Mouse (Mus musculus) bone marrow, adult 2 months (tissue): ENCODE data around the gene Trim47.

Experiments used
- CTCF ChIP-seq: fragments of 200-500 bp; IDR thresholded peaks from 2 replicates; pipeline ENCODE4 v1.5.1; 2011; ENCODE audit warnings: low read length, control low read depth; ENCODE audit not compliant: control insufficient read depth, insufficient read depth
- POLR2A ChIP-seq: fragments of 200-500 bp; IDR thresholded peaks from 2 replicates; pipeline ENCODE4 v1.6.1; 2011; ENCODE audit warnings: low read depth, mild to moderate bottlenecking, control low read depth, low read length, borderline replicate concordance; ENCODE audit not compliant: control insufficient read depth

DNA sequence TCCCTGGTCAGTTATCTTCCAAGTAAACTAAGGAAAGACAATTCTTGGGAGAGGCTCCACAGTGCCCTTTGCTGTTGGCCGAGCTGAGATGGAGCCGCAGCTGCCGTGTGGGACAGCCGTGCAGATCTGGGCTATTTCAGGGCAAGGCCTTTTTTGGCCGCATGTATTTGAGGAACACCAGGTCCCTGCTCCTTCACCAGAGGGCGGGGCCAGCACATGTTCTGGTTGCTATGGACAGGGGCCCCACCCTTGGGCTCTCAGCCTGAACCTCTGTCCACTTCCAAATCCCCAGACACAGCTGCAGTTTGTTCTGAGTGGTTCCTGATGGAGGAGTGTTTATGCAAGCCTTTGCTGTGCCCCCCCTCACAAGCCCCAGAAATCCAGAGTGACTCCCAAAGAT, 26.6 kb downstream of the Trim47 start:
- TF ChIP-seq CTCF (no peak), POLR2A (no peak)
